Mouse (Mus musculus): ENCODE measurements at regions not wholly inside any gene's neighbourhood (a gene's known extent, or its start where the extent isn't known, plus 50 kb on each side); places are given as distances from the start of the nearest gene placed in this dataset.

DNA sequence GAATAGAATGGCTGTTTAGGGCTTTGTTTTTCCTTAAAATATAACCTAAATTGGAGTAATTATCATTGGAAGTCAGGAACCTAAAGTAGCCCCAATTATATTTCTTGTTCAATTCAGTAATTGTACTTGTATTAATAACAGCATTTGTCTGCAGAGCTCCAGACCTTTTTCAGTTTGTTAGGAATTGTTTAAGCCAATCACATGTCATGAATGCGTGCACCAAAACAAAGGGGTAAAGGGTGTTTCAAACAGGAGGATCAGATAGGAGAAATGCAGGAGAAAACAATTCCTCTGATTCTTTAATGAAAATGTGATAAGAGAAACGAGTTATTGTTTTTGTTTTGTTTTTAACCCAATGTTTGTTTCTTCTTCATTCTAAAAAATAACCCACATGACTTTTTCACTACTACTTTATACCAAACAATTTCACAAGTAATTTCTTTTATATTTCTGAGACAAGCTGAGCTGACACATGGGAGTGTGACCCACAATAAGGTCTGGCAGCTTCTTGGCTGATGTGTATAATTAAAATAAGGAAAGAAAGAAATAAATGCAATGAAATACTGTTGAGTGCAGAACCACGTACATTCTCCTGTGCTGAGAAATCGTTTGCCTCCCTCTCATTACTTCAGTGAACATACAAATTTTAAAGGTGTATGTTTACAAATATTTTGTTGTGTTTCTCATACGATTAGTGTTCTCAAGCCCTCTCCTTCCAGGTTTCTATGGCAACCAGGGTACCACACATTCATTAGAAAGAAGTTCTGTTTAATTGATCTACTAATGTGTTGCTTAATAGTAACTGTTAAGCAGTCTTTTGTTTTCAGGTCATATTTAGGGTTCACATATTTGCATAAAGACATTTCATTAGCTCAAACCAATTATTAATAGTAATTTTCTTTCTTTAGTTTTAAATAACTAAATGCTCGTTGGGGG is 397.7 kb downstream of the Isl1 start:
- Histone ChIP-seq H3K27me3 (ENCODE audit: insufficient read depth, low read length) (no peaks in the 10 kb centered on the region), H3K9ac (no peak overlapping the region), H3K4me3 (ENCODE audit: low read depth, low read length) (no peak overlapping the region), H3K9me3 (ENCODE audit: low read depth, low read length) (no peaks in the 10 kb centered on the region), H3K36me3 (ENCODE audit: insufficient read depth) (no peaks in the 10 kb centered on the region), H3K4me2 (no peak overlapping the region), H3K4me1 (ENCODE audit: insufficient read depth) (no peaks in the 10 kb centered on the region), H3K27ac (ENCODE audit: low read depth) (no peak overlapping the region)
- ATAC-seq (ENCODE audit: insufficient read depth) (no peak), DNase-seq (no peak)
- WGBS: 68% methylated on average over 6 of the region's 6 CpGs
- TF ChIP-seq CTCF (IDR thresholded peaks at IDR 0.05; ENCODE audit: low read depth): no peak

DNA sequence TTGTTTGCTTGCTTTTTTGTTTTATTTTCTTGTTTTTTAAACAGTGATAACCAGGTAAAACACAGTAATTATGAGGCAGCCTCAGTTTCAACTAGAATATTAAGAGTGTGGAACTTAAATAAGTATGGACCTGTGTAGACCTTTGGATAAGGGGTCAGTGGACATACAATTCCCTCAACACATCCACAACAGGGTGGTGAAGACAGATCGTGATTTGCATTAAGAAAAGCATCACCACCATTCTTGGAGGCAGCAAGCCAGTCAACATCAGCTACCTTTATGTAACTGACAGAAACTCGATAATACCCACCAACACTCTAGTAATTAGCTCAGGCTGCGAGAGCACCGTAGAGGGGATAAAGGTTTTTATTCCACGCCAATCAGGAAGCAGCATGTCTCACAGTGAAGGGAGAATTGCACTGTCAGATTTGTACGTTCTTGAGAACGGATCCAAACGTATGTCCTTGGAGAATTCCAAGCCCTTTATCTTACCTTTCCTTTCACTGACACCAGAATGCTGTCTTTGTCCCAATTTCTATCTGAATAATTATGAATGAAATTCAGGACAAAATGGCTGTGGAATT is 398.5 kb downstream of the Isl1 start:
- Histone ChIP-seq H3K4me2 (no peak overlapping the region), H3K4me3 (ENCODE audit: low read depth, low read length) (no peak overlapping the region), H3K9ac (no peak overlapping the region), H3K27ac (ENCODE audit: low read depth) (no peak overlapping the region), H3K4me1 (ENCODE audit: insufficient read depth) (no peaks in the 10 kb centered on the region), H3K9me3 (ENCODE audit: low read depth, low read length) (no peaks in the 10 kb centered on the region), H3K27me3 (ENCODE audit: insufficient read depth, low read length) (no peaks in the 10 kb centered on the region), H3K36me3 (ENCODE audit: insufficient read depth) (no peaks in the 10 kb centered on the region)
- DNase-seq (no peak), ATAC-seq (ENCODE audit: insufficient read depth) (no peak)
- TF ChIP-seq CTCF (IDR thresholded peaks at IDR 0.05; ENCODE audit: low read depth): no peak
- 74% methylated on average over 8 of the region's 8 CpGs for WGBS

DNA sequence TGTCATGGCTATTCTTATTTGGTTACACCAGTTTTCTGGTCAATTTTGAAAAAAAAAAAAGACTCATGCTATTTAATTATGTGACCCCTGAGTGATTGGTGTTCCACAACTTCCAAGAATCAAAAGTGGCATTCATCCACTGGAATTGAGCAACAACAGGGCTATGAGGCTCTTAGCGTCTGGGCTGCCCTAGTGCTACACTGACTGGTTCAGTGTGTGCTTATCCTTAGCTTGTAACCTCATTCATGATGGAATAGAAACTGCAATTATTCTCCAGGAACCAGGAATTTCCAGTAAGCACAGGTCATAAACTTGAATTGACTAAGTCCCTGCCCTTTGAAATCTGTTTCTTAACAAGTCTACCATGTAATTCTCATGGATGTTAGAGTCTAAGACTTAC is 428.9 kb downstream of the Isl1 start:
- ATAC-seq (ENCODE audit: insufficient read depth) (no peak), DNase-seq (no peak)
- Histone ChIP-seq H3K36me3 (ENCODE audit: insufficient read depth) (no peaks in the 10 kb centered on the region), H3K27me3 (ENCODE audit: insufficient read depth, low read length) (no peaks in the 10 kb centered on the region), H3K4me1 (ENCODE audit: insufficient read depth) (no peaks in the 10 kb centered on the region), H3K9me3 (ENCODE audit: low read depth, low read length) (no peaks in the 10 kb centered on the region), H3K4me2 (no peak overlapping the region), H3K4me3 (ENCODE audit: low read depth, low read length) (no peak overlapping the region), H3K9ac (no peak overlapping the region), H3K27ac (ENCODE audit: low read depth) (no peak overlapping the region)
- 79% methylated on average over 1 of the region's 1 CpGs for WGBS
- no peak for TF ChIP-seq CTCF (IDR thresholded peaks at IDR 0.05; ENCODE audit: low read depth)

DNA sequence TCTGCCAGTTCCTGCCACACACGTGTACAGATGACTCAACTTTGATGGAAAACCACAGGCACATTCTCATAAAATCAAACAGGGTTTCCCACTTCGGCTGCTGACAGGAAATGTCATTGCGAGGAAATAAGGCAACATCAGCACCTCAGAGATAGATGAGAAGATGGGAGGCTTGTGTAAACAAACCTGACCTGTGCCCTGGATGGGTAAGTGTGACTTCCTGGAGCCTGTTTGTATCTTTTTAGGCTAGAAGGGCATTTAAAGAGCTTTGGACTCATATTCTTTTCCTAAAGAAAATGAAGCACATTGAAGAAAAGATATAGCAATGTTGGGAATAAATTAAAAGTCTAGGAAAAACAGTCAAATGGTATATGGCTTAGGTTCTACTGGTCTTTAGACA is 449.0 kb downstream of the Isl1 start:
- TF ChIP-seq CTCF (IDR thresholded peaks at IDR 0.05; ENCODE audit: low read depth): no peak
- WGBS: 10% methylated on average over 3 of the region's 3 CpGs

DNA sequence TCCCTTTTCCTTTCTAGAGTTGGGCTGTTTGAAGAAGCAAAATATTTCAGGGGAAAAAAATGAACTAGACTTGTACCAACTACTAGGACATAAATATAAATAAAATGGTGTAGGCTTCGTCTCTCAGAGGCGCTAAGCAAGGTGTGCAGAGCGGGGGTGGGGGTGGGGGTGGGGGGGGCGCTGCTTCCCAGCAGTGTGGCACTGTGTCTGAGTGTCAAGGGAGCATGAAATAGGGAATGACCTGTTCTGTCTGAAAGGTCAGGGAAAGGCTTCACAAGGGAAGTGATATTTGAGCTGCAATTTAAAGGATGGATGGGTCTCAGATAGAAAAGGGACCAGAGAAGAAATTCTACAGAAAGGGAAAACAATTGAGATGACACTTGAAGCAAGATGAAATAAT is 452.9 kb downstream of the Isl1 start:
- DNase-seq: no peak
- Histone ChIP-seq H3K4me1 (ENCODE audit: insufficient read depth) (no peaks in the 10 kb centered on the region), H3K4me3 (ENCODE audit: low read depth, low read length) (no peak overlapping the region), H3K27me3 (ENCODE audit: insufficient read depth, low read length) (no peaks in the 10 kb centered on the region), H3K9ac (no peak overlapping the region), H3K27ac (ENCODE audit: low read depth) (no peak overlapping the region), H3K9me3 (ENCODE audit: low read depth, low read length) (no peaks in the 10 kb centered on the region), H3K4me2 (no peak overlapping the region), H3K36me3 (ENCODE audit: insufficient read depth) (no peaks in the 10 kb centered on the region)
- 71% methylated on average over 4 of the region's 4 CpGs for WGBS
- TF ChIP-seq CTCF (IDR thresholded peaks at IDR 0.05; ENCODE audit: low read depth): no peak
- ATAC-seq (ENCODE audit: insufficient read depth): no peak

More for the DNA sequence above, 449.0 kb downstream of the Isl1 start:
- no peaks in the 10 kb centered on the region for H3K27me3 ChIP-seq (ENCODE audit: insufficient read depth, low read length)
- no peaks in the 10 kb centered on the region for H3K36me3 ChIP-seq (ENCODE audit: insufficient read depth)
- H3K4me1 ChIP-seq (ENCODE audit: insufficient read depth): no peaks in the 10 kb centered on the region
- no peak overlapping the region for H3K27ac ChIP-seq (ENCODE audit: low read depth)
- H3K9ac ChIP-seq: no peak overlapping the region
- no peak overlapping the region for H3K4me3 ChIP-seq (ENCODE audit: low read depth, low read length)
- no peak overlapping the region for H3K4me2 ChIP-seq
- peak; percentile 28 for DNase-seq
- H3K9me3 ChIP-seq (ENCODE audit: low read depth, low read length): no peaks in the 10 kb centered on the region
- ATAC-seq (ENCODE audit: insufficient read depth): no peak

DNA sequence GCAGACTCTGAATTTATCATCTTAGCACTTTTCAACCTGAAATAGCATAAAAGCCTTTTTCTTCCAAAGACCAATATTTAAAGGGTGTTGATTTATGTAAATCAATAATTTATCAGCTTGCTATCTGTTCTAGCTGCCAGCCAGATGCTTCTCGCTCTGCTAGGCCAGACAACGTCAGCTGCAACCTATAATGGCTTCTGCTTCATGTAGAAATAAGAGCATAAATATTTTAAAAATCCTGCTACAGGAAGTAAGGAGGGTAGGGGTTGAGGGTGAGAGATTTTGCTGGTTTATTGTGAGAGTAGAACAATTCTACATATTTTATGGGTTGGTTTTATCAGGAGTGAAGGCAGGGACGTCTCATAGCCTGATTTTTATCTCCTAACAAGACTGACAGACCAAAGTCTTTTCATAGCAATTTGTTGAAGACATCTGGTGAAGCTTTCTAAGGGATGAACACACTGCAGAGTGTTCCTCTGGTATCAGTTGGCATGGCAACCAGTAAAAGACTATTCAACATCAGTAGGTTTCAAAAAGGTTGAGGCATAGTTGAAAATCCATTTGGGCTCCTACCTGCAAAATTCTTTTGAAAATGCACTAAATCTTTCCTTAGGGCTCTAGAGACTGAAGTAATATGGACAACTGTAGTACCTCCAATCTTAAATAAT is 456.7 kb downstream of the Isl1 start:
- ATAC-seq (ENCODE audit: insufficient read depth) (no peak), DNase-seq (no peak)
- H3K36me3 ChIP-seq (ENCODE audit: insufficient read depth): no peaks in the 10 kb centered on the region
- no peaks in the 10 kb centered on the region for H3K9me3 ChIP-seq (ENCODE audit: low read depth, low read length)
- no peak for TF ChIP-seq CTCF (IDR thresholded peaks at IDR 0.05; ENCODE audit: low read depth)
- H3K27me3 ChIP-seq (ENCODE audit: insufficient read depth, low read length): no peaks in the 10 kb centered on the region
- no peak overlapping the region for H3K4me2 ChIP-seq
- 37% methylated on average over 3 of the region's 3 CpGs for WGBS
- H3K9ac ChIP-seq: no peak overlapping the region
- no peak overlapping the region for H3K27ac ChIP-seq (ENCODE audit: low read depth)
- no peaks in the 10 kb centered on the region for H3K4me1 ChIP-seq (ENCODE audit: insufficient read depth)
- H3K4me3 ChIP-seq (ENCODE audit: low read depth, low read length): no peak overlapping the region

DNA sequence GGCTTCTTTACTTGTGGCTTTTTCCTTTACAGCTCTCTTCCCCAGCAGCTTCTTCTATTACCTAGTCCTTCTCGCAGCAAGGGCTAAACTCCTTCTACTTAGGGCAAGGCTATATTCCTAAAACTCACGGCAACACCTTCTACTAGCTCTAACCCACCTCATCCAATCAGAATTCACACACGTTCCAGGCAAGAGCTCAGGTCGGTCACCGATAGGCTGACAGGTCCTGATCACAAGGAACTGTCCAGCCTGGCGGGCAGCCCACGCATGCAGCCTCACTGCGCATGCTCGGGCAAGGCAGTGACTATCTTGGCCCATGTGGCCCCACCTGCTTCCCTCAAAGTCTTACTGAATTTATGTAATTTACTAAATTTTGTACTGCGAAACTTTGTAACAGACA is 466.4 kb downstream of the Isl1 start:
- TF ChIP-seq CTCF (IDR thresholded peaks at IDR 0.05; ENCODE audit: low read depth): no peak
- Histone ChIP-seq H3K27me3 (ENCODE audit: insufficient read depth, low read length) (no peaks in the 10 kb centered on the region), H3K36me3 (ENCODE audit: insufficient read depth) (no peaks in the 10 kb centered on the region), H3K9me3 (ENCODE audit: low read depth, low read length) (no peaks in the 10 kb centered on the region), H3K27ac (ENCODE audit: low read depth) (no peak overlapping the region), H3K9ac (no peak overlapping the region), H3K4me1 (ENCODE audit: insufficient read depth) (no peaks in the 10 kb centered on the region), H3K4me2 (no peak overlapping the region), H3K4me3 (ENCODE audit: low read depth, low read length) (no peak overlapping the region)
- DNase-seq: no peak
- 54% methylated on average over 10 of the region's 10 CpGs for WGBS
- no peak for ATAC-seq (ENCODE audit: insufficient read depth)
